ENCODE assay signal across 24 mouse cellular contexts in genomic region chr16:42488745-42489144, GRCm38 (mm10).
DNase-seq lines count a peak whose midpoint lies in the region; ATAC-seq and TF ChIP-seq lines count a peak whose summit lies in the region.
"Had no signal": no experiment of that assay in that cellular context is flagged by ENCODE, and none has a peak within 500 bp of the region (broad histone marks: within the 10 kb centered on the region; RNA-seq: fewer than 3 reads in every experiment).

No protein-coding gene starts in this region.

- no peaks in the 10 kb centered on the region for H3K27me3 ChIP-seq in forebrain, embryonic 14.5 days (replicated peaks; ENCODE audit: control insufficient read depth, insufficient read depth, low read length)
- no peaks in the 10 kb centered on the region for H3K27me3 ChIP-seq in forebrain, embryonic 12.5 days
- H3K27me3 ChIP-seq in midbrain, embryonic 13.5 days: no peaks in the 10 kb centered on the region
- H3K27me3 ChIP-seq in midbrain, embryonic 10.5 days (ENCODE audit: low read depth, poor library complexity, severe bottlenecking): no peaks in the 10 kb centered on the region
- no peaks in the 10 kb centered on the region for H3K27me3 ChIP-seq in forebrain, postnatal 0 days (ENCODE audit: insufficient read depth, low read length)
- no peaks in the 10 kb centered on the region for H3K27me3 ChIP-seq in neural tube, embryonic 15.5 days (replicated peaks)
- H3K27me3 ChIP-seq: liver, embryonic 12.5 days; megakaryocyte, embryonic 14.5 days had no signal

- TF ChIP-seq CTCF in forebrain, postnatal 0 days (IDR thresholded peaks at IDR 0.05; ENCODE audit: low read depth): no peak

- no peaks in the 10 kb centered on the region for H3K9me3 ChIP-seq in forebrain, embryonic 14.5 days (replicated peaks; ENCODE audit: control insufficient read depth, low read length)
- no peaks in the 10 kb centered on the region for H3K9me3 ChIP-seq in forebrain, embryonic 12.5 days
- H3K9me3 ChIP-seq in midbrain, embryonic 13.5 days: no peaks in the 10 kb centered on the region
- H3K9me3 ChIP-seq in midbrain, embryonic 10.5 days (replicated peaks): no peaks in the 10 kb centered on the region
- H3K9me3 ChIP-seq in forebrain, postnatal 0 days (ENCODE audit: low read length): no peaks in the 10 kb centered on the region
- H3K9me3 ChIP-seq in neural tube, embryonic 15.5 days (replicated peaks): no peaks in the 10 kb centered on the region
- H3K9me3 ChIP-seq: embryonic facial prominence, embryonic 10.5 days; liver, embryonic 12.5 days; megakaryocyte, embryonic 14.5 days had no signal

- ATAC-seq in forebrain, embryonic 14.5 days: peak; percentile 50; the same call in 1 of the 2 replicates
- no peak for ATAC-seq in forebrain, embryonic 12.5 days (ENCODE audit: low FRiP score)
- ATAC-seq in midbrain, embryonic 13.5 days: no peak
- no peak; the same call in 1 of the 2 replicates for ATAC-seq in forebrain, postnatal 0 days
- ATAC-seq in neural tube, embryonic 15.5 days (ENCODE audit: low FRiP score): peak; percentile 47; the same call in 1 of the 2 replicates
- ATAC-seq: CD4-positive, CD25-positive, alpha-beta regulatory T cell, adult 4 months; intestine, embryonic 16.5 days; liver, embryonic 12.5 days had no signal

- 0 out of 2 replicates have a peak overlapping the region, but pooled peaks have one; percentile 3 for H3K27ac ChIP-seq in forebrain, embryonic 14.5 days (ENCODE audit: low read depth, low read length)
- no peak overlapping the region for H3K27ac ChIP-seq in forebrain, embryonic 12.5 days
- 0 out of 2 replicates have a peak overlapping the region, but pooled peaks have one; percentile 6 for H3K27ac ChIP-seq in midbrain, embryonic 13.5 days
- no peak overlapping the region; the same call in 1 of the 2 replicates for H3K27ac ChIP-seq in midbrain, embryonic 10.5 days (replicated peaks)
- no peak overlapping the region for H3K27ac ChIP-seq in forebrain, postnatal 0 days (ENCODE audit: low read depth, low read length)
- H3K27ac ChIP-seq in neural tube, embryonic 15.5 days (replicated peaks): no peak overlapping the region
- H3K27ac ChIP-seq: embryonic facial prominence, embryonic 10.5 days; left cerebral cortex, adult 2 months; liver, embryonic 12.5 days had no signal

- no peaks in the 10 kb centered on the region for H3K36me3 ChIP-seq in forebrain, embryonic 14.5 days (ENCODE audit: control insufficient read depth, insufficient read depth, low read length)
- H3K36me3 ChIP-seq in forebrain, embryonic 12.5 days (replicated peaks): no peaks in the 10 kb centered on the region
- no peaks in the 10 kb centered on the region for H3K36me3 ChIP-seq in midbrain, embryonic 13.5 days
- H3K36me3 ChIP-seq in midbrain, embryonic 10.5 days: no peaks in the 10 kb centered on the region
- no peaks in the 10 kb centered on the region for H3K36me3 ChIP-seq in forebrain, postnatal 0 days (ENCODE audit: insufficient read depth)
- H3K36me3 ChIP-seq in neural tube, embryonic 15.5 days: no peaks in the 10 kb centered on the region
- H3K36me3 ChIP-seq: embryonic facial prominence, embryonic 10.5 days; G1E; liver, embryonic 12.5 days had no signal

- no peaks in the 10 kb centered on the region for H3K4me1 ChIP-seq in forebrain, embryonic 14.5 days (ENCODE audit: control insufficient read depth, insufficient read depth, low read length)
- H3K4me1 ChIP-seq in forebrain, embryonic 12.5 days: peaks cover 6% of the 10 kb centered on the region
- peaks cover 5% of the 10 kb centered on the region; the same call in 1 of the 2 replicates for H3K4me1 ChIP-seq in midbrain, embryonic 13.5 days (replicated peaks)
- H3K4me1 ChIP-seq in midbrain, embryonic 10.5 days: 0 out of 2 replicates have a peak, but pooled peaks cover 3% of the 10 kb centered on the region
- peaks cover 4% of the 10 kb centered on the region; the same call in 1 of the 2 replicates for H3K4me1 ChIP-seq in forebrain, postnatal 0 days (ENCODE audit: insufficient read depth)
- no peaks in the 10 kb centered on the region for H3K4me1 ChIP-seq in neural tube, embryonic 15.5 days
- H3K4me1 ChIP-seq: embryonic facial prominence, embryonic 10.5 days; liver, embryonic 12.5 days had no signal

- no peak overlapping the region for H3K9ac ChIP-seq in forebrain, embryonic 14.5 days (ENCODE audit: low read length)
- H3K9ac ChIP-seq in forebrain, embryonic 12.5 days: no peak overlapping the region
- H3K9ac ChIP-seq in midbrain, embryonic 13.5 days (replicated peaks): no peak overlapping the region
- H3K9ac ChIP-seq in forebrain, postnatal 0 days: no peak overlapping the region
- H3K9ac ChIP-seq in neural tube, embryonic 15.5 days (replicated peaks): no peak overlapping the region
- H3K9ac ChIP-seq: liver, embryonic 12.5 days had no signal

- no peak overlapping the region for H3K4me3 ChIP-seq in forebrain, embryonic 14.5 days (ENCODE audit: low read depth, low read length)
- no peak overlapping the region for H3K4me3 ChIP-seq in forebrain, embryonic 12.5 days (replicated peaks)
- H3K4me3 ChIP-seq in midbrain, embryonic 13.5 days (replicated peaks): no peak overlapping the region
- H3K4me3 ChIP-seq in midbrain, embryonic 10.5 days: no peak overlapping the region
- no peak overlapping the region for H3K4me3 ChIP-seq in forebrain, postnatal 0 days (ENCODE audit: low read depth, low read length)
- H3K4me3 ChIP-seq in neural tube, embryonic 15.5 days (replicated peaks): no peak overlapping the region
- H3K4me3 ChIP-seq: embryonic facial prominence, embryonic 10.5 days; left cerebral cortex, adult 2 months; liver, embryonic 12.5 days; megakaryocyte, embryonic 14.5 days had no signal

- no peak overlapping the region for H3K4me2 ChIP-seq in forebrain, embryonic 14.5 days (ENCODE audit: low read length)
- no peak overlapping the region for H3K4me2 ChIP-seq in forebrain, embryonic 12.5 days
- no peak overlapping the region for H3K4me2 ChIP-seq in midbrain, embryonic 13.5 days (replicated peaks)
- H3K4me2 ChIP-seq in forebrain, postnatal 0 days (ENCODE audit: low read depth): no peak overlapping the region
- H3K4me2 ChIP-seq in neural tube, embryonic 15.5 days: no peak overlapping the region
- H3K4me2 ChIP-seq: liver, embryonic 12.5 days had no signal

- peak; percentile 17 for DNase-seq in forebrain, embryonic 14.5 days (ENCODE audit: low spot score)
- no peak for DNase-seq in midbrain, embryonic 10.5 days (ENCODE audit: low spot score)
- peak; percentile 13 for DNase-seq in forebrain, postnatal 0 days
- no peak for DNase-seq in adipocyte (ENCODE audit: low spot score)
- DNase-seq: adrenal gland, postnatal 25 days; cerebellum, adult 2 months; gastrocnemius, postnatal 10 days; heart, adult 18-20 months; heart, postnatal 4 days; kidney, postnatal 36 days; layer of hippocampus, adult 9-11 months; lung, adult 2 months; right cerebral cortex, postnatal 4 days; thymus, postnatal 14 days had no signal

- 27% methylated on average over 4 of the region's 4 CpGs for WGBS in forebrain, embryonic 14.5 days
- 36% methylated on average over 4 of the region's 4 CpGs for WGBS in forebrain, embryonic 12.5 days
- 35% methylated on average over 4 of the region's 4 CpGs for WGBS in midbrain, embryonic 13.5 days
- 61% methylated on average over 4 of the region's 4 CpGs for WGBS in midbrain, embryonic 10.5 days
- 20% methylated on average over 4 of the region's 4 CpGs for WGBS in forebrain, postnatal 0 days
- 22% methylated on average over 4 of the region's 4 CpGs for WGBS in neural tube, embryonic 15.5 days

Comparison
In these comparisons a context has a peak if more than half of its experiments do, and no peak if none do; other contexts are left out.
1. ATAC-seq: peak in forebrain, embryonic 14.5 days (single experiment) and neural tube, embryonic 15.5 days (single experiment); none in forebrain, embryonic 12.5 days (single experiment), midbrain, embryonic 13.5 days (single experiment) and forebrain, postnatal 0 days (single experiment).
2. H3K27ac ChIP-seq: peak in forebrain, embryonic 14.5 days (single experiment) and midbrain, embryonic 13.5 days (single experiment); none in forebrain, embryonic 12.5 days (single experiment), midbrain, embryonic 10.5 days (single experiment), forebrain, postnatal 0 days (single experiment) and neural tube, embryonic 15.5 days (single experiment).
3. DNase-seq: peak in forebrain, embryonic 14.5 days (single experiment) and forebrain, postnatal 0 days (single experiment); none in midbrain, embryonic 10.5 days (single experiment) and adipocyte (single experiment).